In the genomic region with DNA sequence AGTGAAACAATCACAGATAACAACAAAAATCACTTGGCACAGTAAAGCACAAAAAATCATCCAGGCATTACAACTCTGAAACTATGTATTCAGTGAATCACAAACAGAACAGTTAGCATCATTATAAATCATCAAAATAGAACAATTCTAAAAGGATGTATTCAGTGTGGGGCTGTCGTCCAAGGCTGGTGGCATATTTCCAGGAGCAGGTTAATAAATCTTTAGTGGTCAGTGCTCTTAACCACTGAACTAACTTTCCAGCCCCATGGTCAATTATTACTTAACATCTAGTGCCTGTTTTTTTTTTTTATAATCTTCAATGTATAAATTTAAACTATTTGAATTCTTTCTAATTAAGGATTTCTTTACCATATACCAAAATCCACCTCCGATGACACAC, we compare ENCODE assay signal across 19 mouse cellular contexts. TPM values are rescaled to one million over a fixed set of nuclear protein-coding genes. Genes with fewer than 3 reads are reported as not detected.
A peak's percentile ranks its signal among the peaks of the same experiment; 100 is the strongest.
DNase-seq lines count a peak whose midpoint lies in the region; ATAC-seq and TF ChIP-seq lines count a peak whose summit lies in the region.
"Not testable (repeated sequence)": the region's sequence is repeated elsewhere in the genome, so short reads cannot be mapped to it uniquely, and the experiment has no call there.
"Had no signal": no experiment of that assay in that cellular context is flagged by ENCODE, and none has a peak within 500 bp of the region (broad histone marks: within the 10 kb centered on the region; RNA-seq: fewer than 3 reads in every experiment).

No protein-coding gene starts in this region.

- not testable (repeated sequence) for H3K36me3 ChIP-seq in kidney, adult 2 months (ENCODE audit: control insufficient read depth, insufficient read depth, low read length); kidney, postnatal 0 days (ENCODE audit: insufficient read depth, low read length)

- H3K9me3 ChIP-seq in kidney, postnatal 0 days (replicated peaks; ENCODE audit: low read length), result not testable (repeated sequence)

- not testable (repeated sequence) for H3K4me2 ChIP-seq in kidney, postnatal 0 days (ENCODE audit: low read length)

- not testable (repeated sequence) for H3K27ac ChIP-seq in kidney, adult 2 months (ENCODE audit: insufficient read depth, low read depth, low read length); kidney, postnatal 0 days

- not testable (repeated sequence) for H3K4me1 ChIP-seq in kidney, adult 2 months (ENCODE audit: control insufficient read depth, insufficient read depth, low read length); kidney, postnatal 0 days (replicated peaks; ENCODE audit: insufficient read depth, low read length)

- peak; percentile 62 for DNase-seq in NIH3T3 (ENCODE audit: low read depth)
- peak; percentile 80 to 93 for DNase-seq in adrenal gland, adult (ENCODE audit: inconsistent age in 2 of 2, low spot score in 1 of 2)
- peak; percentile 72 for DNase-seq in adrenal gland, postnatal 10 days
- DNase-seq in adrenal gland, postnatal 36 days, result peak; percentile 73 to 81
- DNase-seq in kidney, adult 2 months, result peak; percentile 84
- DNase-seq in kidney, postnatal 0 days (ENCODE audit: low spot score), result peak; percentile 12
- peak; percentile 42 to 66 for DNase-seq in kidney, postnatal 25 days
- DNase-seq in ovary, postnatal 14 days (ENCODE audit: low spot score), result peak; percentile 46

- not testable (repeated sequence) for TF ChIP-seq POLR2A in kidney, adult 2 months (IDR thresholded peaks at IDR 0.05; ENCODE audit: low read depth, low read length)

- TF ChIP-seq CTCF in kidney, adult 2 months (conservative IDR thresholded peaks at IDR 0.05; ENCODE audit: insufficient read depth, insufficient read length, low read depth, low read length); kidney, postnatal 0 days (IDR thresholded peaks at IDR 0.05; ENCODE audit: low read depth): not testable (repeated sequence)

- H3K9ac ChIP-seq in kidney, postnatal 0 days (ENCODE audit: low read depth, low read length), result not testable (repeated sequence)

- ATAC-seq in kidney, postnatal 0 days (replicated peaks; ENCODE audit: low FRiP score, low read depth), result not testable (repeated sequence)

- H3K4me3 ChIP-seq in kidney, adult 2 months (ENCODE audit: insufficient read depth, low read depth, low read length); kidney, postnatal 0 days (replicated peaks; ENCODE audit: low read depth, low read length): not testable (repeated sequence)

- H3K27me3 ChIP-seq in kidney, adult 2 months (replicated peaks; ENCODE audit: control insufficient read depth, insufficient read depth, low read length); kidney, postnatal 0 days (ENCODE audit: insufficient read depth, low read length): not testable (repeated sequence)

- WGBS in kidney, adult 2 months, result 44% methylated on average over 2 of the region's 2 CpGs
- WGBS in kidney, postnatal 0 days, result 53% methylated on average over 2 of the region's 2 CpGs

RNA-seq across cellular contexts. Expression of gene Rrn3, which starts 6.5 kb away (rescaled TPM):
- 10 to 100 TPM; 37.6 to 38.0 TPM for total RNA-seq in adrenal gland, postnatal 10 days (2021)
- total RNA-seq in adrenal gland, postnatal 36 days (2021), result 10 to 100 TPM; 51.4 to 54.2 TPM
- 9.2 and 11.0 TPM in 2 replicates for polyA plus RNA-seq in kidney, adult 2 months (2012; rRNA removed)
- 47.0 and 51.5 TPM in 2 replicates for polyA plus RNA-seq in kidney, postnatal 0 days (2015; fragmentation: Nextera tagmentation; extraction: Ambion mirVana)

RNA-seq across cellular contexts. Expression of gene Pla2g10, which starts 43.2 kb away (rescaled TPM):
- not detected for total RNA-seq in adrenal gland, postnatal 10 days (2021)
- total RNA-seq in adrenal gland, postnatal 36 days (2021), result not detected
- polyA plus RNA-seq in kidney, adult 2 months (2012; rRNA removed), result 0.10 and 0.58 TPM in 2 replicates
- polyA plus RNA-seq in kidney, postnatal 0 days (2015; fragmentation: Nextera tagmentation; extraction: Ambion mirVana), result 0.28 TPM in 1 of 2 replicates, not detected in the other
- total RNA-seq: gastrocnemius, adult 8-10 months; gastrocnemius, postnatal 25 days; heart, adult 18-20 months; heart, postnatal 10 days; heart, postnatal 36 days; MEL had no signal
- polyA plus RNA-seq: C2C12; CD4-positive, CD25-positive, alpha-beta regulatory T cell, adult 4 months; cortical plate, adult 2 months; erythroblast, embryonic 14.5 days; forebrain, embryonic 15.5 days had no signal

RNA-seq across cellular contexts. Expression of gene Ntan1, which starts 44.6 kb away (rescaled TPM):
- total RNA-seq in adrenal gland, postnatal 10 days (2021), result 10 to 100 TPM; 69.2 to 82.8 TPM
- 10 to 100 TPM; 56.1 to 56.6 TPM for total RNA-seq in adrenal gland, postnatal 36 days (2021)
- 60.5 and 67.9 TPM in 2 replicates for polyA plus RNA-seq in kidney, adult 2 months (2012; rRNA removed)
- 167 and 169 TPM in 2 replicates for polyA plus RNA-seq in kidney, postnatal 0 days (2015; fragmentation: Nextera tagmentation; extraction: Ambion mirVana)

Comparison
In these comparisons a context has a peak if more than half of its experiments do, and no peak if none do; other contexts are left out.
1. DNase-seq: peak in every context shown above with its lines; median percentile 86 in adrenal gland, adult; 84 in kidney, adult 2 months; 77 in adrenal gland, postnatal 36 days; 72 in adrenal gland, postnatal 10 days; 62 in NIH3T3; 54 in kidney, postnatal 25 days; 46 in ovary, postnatal 14 days; 12 in kidney, postnatal 0 days.